Mouse (Mus musculus) layer of hippocampus, postnatal 25 days (tissue): ENCODE data around the gene Zmiz1. TPM values are rescaled to one million over a fixed set of nuclear protein-coding genes. Genes with fewer than 3 reads are reported as not detected.
A peak's percentile ranks its signal among the peaks of the same experiment; 100 is the strongest.

Experiments used
- DNase-seq, 2 experiments: peaks; one replicate each; pipeline ENCODE4 v3.0.0; 2022; ENCODE audit warnings: mixed read lengths in 2 of 2, low spot score in 1 of 2; ENCODE audit errors: extremely low spot score in 1 of 2
- total RNA-seq, 2 experiments: library from RNA; stranded (reverse); gene quantifications; 2 replicates each; pipeline ENCODE4 v1.2.3; 2021

The Zmiz1 gene
- total RNA-seq, 2 experiments from 2014 or later: 82.5 to 105 TPM

GRCm38 (mm10) chr14:25580397-25580796 lies 121.4 kb downstream of the Zmiz1 start:
- DNase-seq: no peak

- DNase-seq: no peak
Observed at GRCm38 (mm10) chr14:25582603-25583002, 123.6 kb downstream of the Zmiz1 start.

GRCm38 (mm10) chr14:25583899-25584298 lies 124.9 kb downstream of the Zmiz1 start:
- DNase-seq: no peak

DNA sequence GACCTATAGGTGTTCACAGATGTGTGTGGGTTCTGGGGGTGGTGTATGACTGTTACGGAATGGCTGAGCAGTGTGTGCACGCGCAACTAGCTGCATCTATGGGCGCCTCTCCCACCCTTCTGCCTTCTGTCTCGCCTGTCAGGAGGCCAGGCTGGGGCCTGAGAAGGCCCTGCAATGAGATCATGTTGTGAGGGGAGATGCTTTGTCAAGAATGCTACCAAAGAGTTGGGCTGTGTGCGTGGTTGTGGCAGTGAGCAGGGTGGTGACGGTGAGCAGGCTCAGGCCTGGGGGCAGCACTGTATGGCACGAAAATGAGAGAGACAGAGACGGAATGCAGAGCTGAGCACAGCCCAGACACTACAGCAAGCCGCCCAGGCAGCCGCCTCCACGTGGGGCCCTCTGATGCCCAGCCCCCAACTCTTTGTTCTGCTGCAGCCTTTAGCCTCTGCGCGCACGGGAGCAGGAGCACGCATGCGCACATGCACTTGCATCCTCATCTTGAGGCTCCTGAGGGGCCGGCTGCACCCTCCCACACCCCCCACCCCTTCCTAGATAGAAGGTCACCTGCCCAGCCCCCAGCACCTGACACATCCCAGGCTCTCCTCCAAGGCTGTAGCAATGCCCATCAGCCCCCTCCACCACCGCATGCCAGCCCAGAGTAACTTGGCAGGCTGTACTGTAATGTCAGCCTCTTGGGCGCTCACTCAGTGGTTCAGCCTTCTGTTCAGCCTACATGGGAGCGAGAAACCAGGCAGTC lies 126.7 kb downstream of the Zmiz1 start:
- DNase-seq: peak; percentile 52 to 63

DNA sequence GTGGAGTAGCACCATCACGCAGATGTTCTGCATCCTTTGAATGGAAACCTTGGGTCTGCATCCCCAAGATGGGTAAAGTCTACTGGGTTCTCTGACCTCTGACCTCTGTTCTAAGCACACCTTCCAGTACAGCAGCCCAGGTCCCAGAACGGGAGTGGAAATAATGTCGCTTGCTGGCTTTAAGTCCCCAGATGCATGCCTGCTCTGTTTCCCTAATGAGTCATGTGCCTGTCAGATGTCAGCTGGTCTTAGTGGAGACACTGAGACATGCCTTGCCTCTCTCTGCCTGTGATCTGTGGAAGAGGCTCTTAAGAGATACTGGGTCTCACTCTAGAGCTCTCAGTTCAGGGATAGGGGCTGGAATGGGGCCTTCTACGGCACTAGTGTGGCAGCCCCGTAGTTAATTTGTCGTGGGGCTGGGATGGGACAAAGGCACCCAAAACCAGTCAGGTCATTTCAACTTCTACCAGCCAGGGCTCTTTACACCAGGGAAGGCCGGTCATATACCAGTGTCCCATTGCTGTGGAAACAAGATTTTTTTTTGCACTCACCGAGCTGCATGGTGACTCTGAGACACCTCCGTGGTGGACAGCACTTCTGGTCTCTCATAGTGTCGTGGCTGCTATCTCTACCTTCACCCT lies 128.0 kb downstream of the Zmiz1 start:
- no peak for DNase-seq

DNA sequence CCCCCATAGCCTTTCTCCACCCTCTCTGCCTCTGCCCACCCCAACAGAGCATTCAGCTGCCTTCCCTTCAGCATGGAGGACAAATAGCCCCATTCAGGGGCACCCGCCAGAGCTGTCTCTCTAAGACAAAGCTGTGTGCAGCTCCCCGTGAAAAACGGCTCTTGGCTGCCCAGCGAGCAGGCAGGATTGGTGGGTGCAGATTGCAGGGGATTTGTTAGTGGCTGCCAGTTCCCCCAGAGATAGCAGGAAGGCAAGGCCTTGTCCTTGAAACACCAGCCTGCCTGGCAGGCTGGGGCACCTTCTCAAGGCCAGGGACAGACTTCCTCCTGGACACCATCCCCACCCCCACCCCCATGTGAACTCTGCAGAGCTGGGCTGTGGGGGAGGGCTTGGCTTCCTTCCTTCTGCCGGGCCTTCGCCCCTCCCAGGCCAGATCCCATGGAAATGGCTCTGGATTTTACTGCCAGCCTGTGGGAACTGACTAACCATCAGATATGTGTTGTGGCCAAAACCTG lies 128.6 kb downstream of the Zmiz1 start:
- no peak for DNase-seq

DNA sequence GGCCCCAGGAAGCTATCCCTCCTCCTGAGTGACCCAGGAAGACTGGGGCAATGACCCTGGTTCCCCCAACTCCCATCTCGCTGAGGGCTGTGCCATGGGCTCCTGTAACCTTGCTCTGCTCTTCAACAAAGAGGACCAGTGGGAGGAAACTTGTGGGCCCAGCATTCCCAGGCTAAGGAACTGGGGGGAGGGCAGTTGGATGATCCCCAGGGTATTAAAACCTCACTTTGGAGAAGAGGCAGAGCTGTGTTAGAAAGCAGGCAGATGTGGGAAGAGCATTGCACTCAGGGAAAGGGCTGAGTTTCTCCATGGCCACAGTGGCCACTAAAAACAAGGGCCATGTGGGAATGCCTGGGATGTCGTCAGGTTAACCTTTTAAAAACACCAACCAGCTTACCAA lies 129.2 kb downstream of the Zmiz1 start:
- no peak for DNase-seq

DNA sequence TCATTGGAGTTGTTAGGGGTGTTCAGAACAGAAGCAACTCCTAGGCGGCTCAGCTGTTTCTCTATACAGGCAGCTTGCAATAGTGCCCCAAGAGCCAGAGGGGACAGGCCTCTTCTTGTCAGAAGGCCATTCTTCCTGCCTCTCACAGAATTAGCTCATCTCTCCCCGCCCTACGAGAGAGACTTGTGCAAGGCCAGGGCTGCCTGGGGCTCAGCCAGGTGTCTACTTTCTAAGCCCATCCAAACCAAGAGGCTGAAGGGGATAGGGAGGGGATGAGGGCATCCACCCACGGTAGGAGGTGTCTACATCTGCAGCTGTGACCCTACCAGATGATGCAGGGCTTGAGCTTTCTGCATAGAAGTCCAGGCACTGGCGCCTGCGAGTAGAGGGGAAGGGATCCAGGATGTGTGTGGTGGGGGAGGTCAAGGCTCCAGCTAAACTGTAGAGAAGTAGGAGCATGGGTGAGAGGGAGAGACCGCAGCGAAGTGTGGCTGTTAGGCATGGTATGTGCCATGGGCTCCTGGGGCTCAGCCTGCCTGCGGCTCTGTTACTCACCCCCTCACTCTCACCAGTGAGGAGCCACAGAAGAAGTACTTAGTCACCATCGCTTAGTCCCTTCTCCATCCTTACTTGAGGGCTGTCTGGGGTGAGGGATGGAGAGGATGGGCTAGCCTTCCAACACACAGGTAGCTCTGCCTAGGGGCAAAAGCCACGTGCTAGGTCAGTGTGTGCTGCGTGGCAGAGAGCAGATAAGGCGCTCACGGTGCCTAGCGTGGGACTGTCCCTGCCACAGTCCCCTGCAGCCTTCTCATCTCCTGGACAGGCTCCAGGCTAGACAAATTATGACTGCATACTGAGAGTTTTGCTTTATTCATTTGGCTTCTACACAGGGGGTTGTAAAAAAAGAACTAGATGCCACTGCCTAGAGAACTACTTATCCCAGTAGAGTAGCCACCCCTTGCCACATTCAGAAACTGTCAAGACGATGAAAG lies 130.3 kb downstream of the Zmiz1 start:
- DNase-seq: no peak

GRCm38 (mm10) chr14:25591000-25591399 lies 132.0 kb downstream of the Zmiz1 start:
- no peak for DNase-seq

GRCm38 (mm10) chr14:25591426-25591825 lies 132.4 kb downstream of the Zmiz1 start:
- no peak for DNase-seq

GRCm38 (mm10) chr14:25592522-25592921 lies 133.5 kb downstream of the Zmiz1 start:
- no peak for DNase-seq

- no peak for DNase-seq
Observed at GRCm38 (mm10) chr14:25593876-25594275, 134.9 kb downstream of the Zmiz1 start.

- DNase-seq: no peak
Observed at GRCm38 (mm10) chr14:25594611-25595010, 135.6 kb downstream of the Zmiz1 start.

DNA sequence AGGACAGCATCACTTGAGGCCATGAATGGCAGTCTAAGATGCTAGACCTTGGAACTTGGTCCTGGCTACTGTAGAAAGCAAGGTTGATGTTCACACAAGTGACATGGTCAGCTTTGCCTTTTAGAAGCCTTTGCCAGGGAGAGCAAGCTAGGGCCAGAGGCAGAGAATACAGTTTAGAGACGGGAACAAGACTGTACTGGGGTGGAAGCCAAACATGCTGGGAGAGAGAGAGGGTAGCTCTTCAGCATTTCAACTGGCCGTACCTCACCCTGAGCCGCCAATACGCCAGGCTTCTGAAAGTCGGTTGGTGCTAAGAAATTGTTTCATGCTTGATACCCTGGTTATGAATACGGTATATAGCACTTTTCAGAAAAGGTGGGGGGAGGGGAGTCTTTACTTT lies 140.0 kb downstream of the Zmiz1 start:
- no peak for DNase-seq

DNA sequence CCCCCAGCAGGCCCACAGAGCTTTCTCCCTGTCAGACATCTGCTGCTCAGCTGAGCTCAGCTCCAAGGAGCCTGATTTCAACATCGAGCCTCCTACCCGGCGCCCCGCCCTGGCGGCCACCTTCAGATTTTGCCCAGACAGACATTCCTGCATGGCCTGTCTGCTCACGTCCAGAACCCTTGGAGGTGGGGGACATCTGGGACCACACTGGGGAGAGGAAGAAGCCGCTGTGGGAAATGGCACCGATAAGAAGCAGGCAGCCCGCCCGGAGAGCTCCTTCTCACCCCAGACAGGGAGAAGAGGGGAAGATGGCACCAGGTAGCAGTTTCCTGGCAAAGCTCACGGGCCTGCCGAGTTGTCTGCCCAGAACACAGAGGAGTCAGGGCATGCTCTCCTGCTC lies 140.9 kb downstream of the Zmiz1 start:
- DNase-seq: no peak

- DNase-seq: no peak
Observed at GRCm38 (mm10) chr14:25600358-25600757, 141.4 kb downstream of the Zmiz1 start.

DNA sequence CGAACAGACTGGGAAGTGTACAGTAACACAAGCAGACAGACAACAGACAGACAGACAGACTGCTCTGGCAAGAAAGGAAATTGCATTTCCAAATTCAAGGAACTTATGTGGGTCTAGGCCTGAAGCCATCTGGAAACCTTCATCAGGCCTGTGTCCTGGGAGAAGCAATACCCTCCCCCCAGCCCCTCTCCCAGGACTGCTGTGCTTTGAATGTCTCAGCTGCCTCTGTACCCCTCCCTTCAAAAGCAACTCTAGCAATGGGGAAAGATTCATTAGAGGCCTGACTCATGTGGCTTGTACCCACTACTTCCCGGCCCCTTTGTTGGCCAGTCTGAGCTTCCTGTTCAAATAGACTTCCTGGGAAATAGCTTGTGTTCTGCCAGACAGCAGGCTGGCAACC lies 142.0 kb downstream of the Zmiz1 start:
- DNase-seq: no peak

DNA sequence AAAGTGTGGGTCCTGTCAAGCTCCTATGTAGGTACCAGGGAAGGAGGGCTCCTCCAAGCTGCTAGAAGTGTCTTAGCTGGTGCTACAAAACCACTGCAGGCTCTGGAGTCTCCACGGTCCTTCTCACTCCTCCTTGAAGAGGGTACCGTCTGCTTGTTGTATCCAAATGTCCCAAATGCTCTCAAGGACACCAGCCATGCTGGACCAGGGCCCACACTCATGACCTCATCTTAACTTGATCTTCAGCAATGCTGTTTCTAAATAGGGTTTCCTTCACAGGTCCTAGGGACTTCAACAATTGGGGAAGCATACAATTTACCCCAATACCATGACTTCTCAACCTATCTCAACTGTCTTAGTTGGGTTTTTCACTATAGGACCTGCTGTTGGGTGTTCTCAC lies 143.0 kb downstream of the Zmiz1 start:
- DNase-seq: no peak

- DNase-seq: no peak
Observed at GRCm38 (mm10) chr14:25604395-25605142, 145.6 kb downstream of the Zmiz1 start.
